Mouse (Mus musculus) lung, postnatal 0 days (tissue): Measurements from ENCODE around the gene Ccdc38.

Source experiments
- CTCF ChIP-seq: IDR thresholded peaks from 2 replicates; pipeline ENCODE4 v1.5.1; 2016; ENCODE audit warnings: antibody characterized with exemption, mild to moderate bottlenecking
- EP300 ChIP-seq: IDR thresholded peaks from 2 replicates; pipeline ENCODE4 v1.6.1; 2016; ENCODE audit warnings: antibody characterized with exemption, mild to moderate bottlenecking, control low read depth

DNA sequence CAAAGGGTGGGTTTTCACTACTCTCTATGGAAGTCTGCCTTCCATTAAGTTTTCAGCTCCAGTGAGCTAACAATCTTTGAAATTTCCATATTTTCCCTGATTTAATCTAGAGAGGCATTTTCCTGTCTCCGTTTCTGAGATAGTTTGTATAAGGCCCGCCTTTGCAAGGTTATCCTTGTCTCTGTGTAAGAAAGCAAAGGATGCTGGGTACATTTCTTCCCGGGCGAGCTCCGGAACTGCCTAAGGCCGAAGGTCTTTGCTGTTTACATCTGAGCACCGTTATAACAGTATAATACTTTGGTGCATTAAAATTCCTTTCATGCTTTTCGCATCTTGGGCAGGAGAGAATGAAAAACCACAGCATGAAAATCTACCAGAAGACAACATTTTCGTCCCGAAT is 9.4 kb downstream of the Ccdc38 start:
- no peak for TF ChIP-seq CTCF
- TF ChIP-seq EP300, result no peak
